Mouse (Mus musculus) T-helper 1 cell (primary cell): ENCODE measurements around the gene Pigp.

Source experiments
- in situ Hi-C: fragments of 300-600 bp; cut with MboI, MseI; formaldehyde crosslinking; loops from one replicate; pipeline ENCODE4 v1.15.1; 2025; ENCODE audit warnings: high pct_unique_total_duplicates

Gene Pigp

GRCm38 (mm10) chr16:94371301-94371931, at the start of gene Pigp:
TSS of gene Pigp (minus strand) at chr16:94371842.
- in situ Hi-C loops: no loop called here

DNA sequence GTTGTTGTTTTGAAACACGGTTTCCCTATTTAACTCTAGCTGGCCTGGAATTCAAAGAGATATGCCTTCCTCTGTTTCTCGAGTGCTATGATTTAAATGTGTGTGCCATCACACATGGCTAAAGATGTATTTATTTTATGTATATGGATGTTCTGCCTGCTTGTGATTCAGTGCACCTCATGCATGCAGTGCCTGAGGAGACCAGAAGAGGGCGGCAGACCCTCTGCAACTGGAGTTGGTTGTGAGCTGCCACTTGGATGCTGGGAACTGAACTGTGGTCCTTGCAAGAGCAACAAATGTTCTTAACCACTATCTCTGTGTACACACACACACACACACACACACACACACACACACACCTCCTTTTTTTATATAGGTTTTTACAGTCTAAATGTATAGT, 48.9 kb upstream of the Pigp start:
- in situ Hi-C loops: no loop called here

DNA sequence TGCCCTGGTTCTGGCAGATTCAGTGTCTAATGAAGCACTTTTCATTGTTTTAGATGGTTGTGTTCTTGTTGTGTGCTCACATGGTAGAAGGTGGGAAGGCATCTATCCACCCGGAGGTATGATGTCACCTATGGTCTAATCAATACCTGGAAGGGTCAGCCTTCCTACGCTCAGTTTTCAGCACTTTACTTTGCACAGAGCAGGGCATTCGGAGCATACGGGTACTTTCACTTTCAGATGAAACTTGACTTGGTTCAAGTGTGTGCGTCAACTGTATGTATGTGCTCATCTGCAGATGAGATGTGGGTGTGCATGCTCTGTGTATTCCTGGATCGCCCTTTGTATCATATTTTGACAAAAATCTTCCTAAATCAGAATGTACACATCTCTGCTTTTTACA, 42.5 kb upstream of the Pigp start:
- in situ Hi-C loops: loop anchor here (10.0 kb wide), 1 partner anchor 1549 kb away; no protein-coding TSS in a partner anchor

- in situ Hi-C loops: loop anchor here (10.0 kb wide), 1 partner anchor 1548 kb away; no protein-coding TSS in a partner anchor
These were observed 41.1 kb upstream of the Pigp start for GRCm38 (mm10) chr16:94412760-94413159.

- in situ Hi-C loops: loop anchor here (10.0 kb wide), 1 partner anchor 1547 kb away; no protein-coding TSS in a partner anchor
These were observed 40.6 kb upstream of the Pigp start for GRCm38 (mm10) chr16:94412198-94412597.

GRCm38 (mm10) chr16:94411287-94411686, 39.6 kb upstream of the Pigp start:
- in situ Hi-C loops: loop anchor here (10.0 kb wide), 1 partner anchor 1546 kb away; no protein-coding TSS in a partner anchor

DNA sequence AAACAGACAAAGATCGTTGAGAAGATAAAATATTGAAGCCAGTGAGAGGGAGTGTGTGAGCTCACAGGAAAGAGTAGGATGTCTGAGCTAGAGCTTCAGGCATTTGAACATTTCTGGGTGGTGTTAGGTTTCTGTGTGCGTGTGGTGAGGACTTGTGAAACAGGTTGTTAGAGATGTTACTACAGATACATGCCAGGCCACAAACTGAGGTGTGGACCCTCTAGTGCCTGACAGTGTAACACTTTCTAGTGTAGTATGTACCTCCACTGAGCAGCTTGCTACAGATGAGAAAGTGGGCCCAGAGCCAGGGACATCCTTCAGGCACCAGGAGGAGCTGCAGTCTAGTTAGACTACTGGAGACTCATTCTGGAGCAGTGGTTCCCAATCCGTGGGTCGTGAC, 30.5 kb upstream of the Pigp start:
- in situ Hi-C loops: no loop called here

GRCm38 (mm10) chr16:94401636-94402035, 30.0 kb upstream of the Pigp start:
- in situ Hi-C loops: no loop called here

GRCm38 (mm10) chr16:94399141-94399540, 27.5 kb upstream of the Pigp start:
- in situ Hi-C loops: no loop called here

DNA sequence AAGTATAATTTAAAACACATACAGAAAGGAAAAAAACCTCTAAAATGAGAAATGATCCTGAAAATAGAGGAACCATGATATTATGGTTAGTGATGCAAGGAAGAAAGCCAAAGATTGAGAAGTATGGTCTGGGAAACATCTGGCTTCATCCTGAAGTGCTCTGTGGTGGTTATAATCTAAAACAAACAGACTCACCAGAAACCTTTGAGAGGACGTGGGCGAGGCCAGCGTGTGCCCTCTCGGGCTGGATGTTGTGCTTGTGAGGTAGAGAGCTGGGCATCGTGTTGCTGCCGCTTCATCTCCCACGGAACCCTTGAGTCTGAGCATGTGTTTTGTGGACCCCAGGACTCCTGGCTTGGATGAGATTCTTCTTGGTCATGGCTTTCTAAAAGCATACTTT, 25.0 kb upstream of the Pigp start:
- in situ Hi-C loops: no loop called here

- in situ Hi-C loops: no loop called here
These were observed 23.4 kb upstream of the Pigp start for GRCm38 (mm10) chr16:94395051-94395450.

- in situ Hi-C loops: no loop called here
These were observed 20.7 kb upstream of the Pigp start for GRCm38 (mm10) chr16:94392299-94392698.

DNA sequence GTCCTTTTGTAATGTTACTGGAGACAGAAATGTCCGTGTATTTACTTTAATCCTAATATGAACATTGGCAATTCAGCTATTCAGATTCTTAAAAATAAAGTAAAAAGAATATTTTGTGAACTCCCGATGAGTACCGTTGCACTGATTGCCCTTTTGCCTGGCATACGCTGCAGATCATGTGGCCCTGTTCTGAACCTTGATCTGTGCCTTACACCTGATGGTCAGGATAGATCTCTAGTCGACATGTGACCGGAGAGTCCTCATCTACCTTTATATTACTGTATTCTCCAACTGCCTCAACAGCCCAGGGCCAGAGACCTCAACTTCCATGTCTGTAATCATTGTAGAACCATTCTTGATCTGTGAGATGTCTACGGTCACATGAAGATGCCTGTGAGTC, 16.0 kb upstream of the Pigp start:
- in situ Hi-C loops: no loop called here

- in situ Hi-C loops: no loop called here
These were observed 11.6 kb upstream of the Pigp start for GRCm38 (mm10) chr16:94383277-94383676.

GRCm38 (mm10) chr16:94379386-94379785, 7.7 kb upstream of the Pigp start:
- in situ Hi-C loops: no loop called here

DNA sequence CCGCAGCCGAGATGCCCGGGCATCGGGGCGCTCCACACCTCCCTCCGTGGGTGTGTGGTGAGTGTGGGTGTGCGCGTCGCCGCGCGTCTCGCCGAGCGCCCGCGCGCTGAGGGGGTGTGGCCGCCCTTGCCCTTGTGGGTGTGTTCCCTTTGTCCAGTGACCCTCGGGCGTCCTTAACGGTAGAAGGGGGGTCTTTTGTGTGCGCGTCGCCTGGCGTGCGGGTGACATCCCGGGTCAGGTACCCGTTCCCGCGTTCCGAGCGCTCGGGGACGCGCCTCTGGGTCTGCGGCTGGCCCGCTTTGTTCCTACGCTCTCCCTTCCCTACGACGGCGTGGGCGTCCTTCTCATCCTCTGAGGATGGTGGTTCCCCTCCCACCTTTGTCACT, 734 bp downstream of the Pigp start:
- in situ Hi-C loops: no loop called here

GRCm38 (mm10) chr16:94370173-94370914, 1.3 kb downstream of the Pigp start, which contains the start of gene Ttc3:
TSS of gene Ttc3 (plus strand) at chr16:94370618.
- in situ Hi-C loops: no loop called here

GRCm38 (mm10) chr16:94369596-94370172, 2.0 kb downstream of the Pigp start:
- in situ Hi-C loops: no loop called here

DNA sequence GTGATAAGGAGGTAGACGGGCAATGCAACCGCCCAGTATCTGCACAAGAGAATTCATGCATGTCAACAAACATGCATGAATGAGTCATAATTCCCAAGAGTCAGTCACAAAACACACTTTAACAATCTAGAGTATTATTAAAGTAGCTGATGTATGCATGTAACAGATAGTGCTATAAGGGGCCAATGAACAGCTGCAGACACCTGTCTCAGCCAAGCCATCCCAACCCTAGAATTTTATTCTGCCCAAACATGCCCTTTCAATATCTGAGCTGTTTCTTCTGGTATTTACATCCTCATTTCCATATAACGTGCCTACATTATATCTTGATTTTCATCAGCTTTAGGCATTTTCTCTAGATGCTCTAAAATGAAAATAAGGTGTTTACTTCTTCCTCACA, 6.2 kb downstream of the Pigp start:
- in situ Hi-C loops: no loop called here

DNA sequence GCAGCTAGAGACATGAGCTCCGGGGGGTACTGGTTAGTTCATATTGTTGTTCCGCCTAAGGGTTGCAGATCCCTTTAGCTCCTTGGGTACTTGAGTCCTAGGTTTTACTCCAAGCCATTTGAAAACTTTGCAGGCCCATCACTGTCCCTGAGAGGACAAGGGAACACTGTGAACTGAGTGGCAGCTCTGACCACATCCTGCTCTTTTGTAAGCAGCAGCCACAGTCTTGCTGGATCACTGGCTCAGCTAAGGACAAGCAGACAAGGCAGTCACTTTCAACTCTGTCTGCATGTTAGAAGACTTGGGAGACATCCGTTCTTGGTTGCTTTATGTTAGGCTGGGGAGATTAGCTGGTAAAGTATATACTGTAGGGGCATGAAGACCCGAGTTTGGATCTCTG, 7.8 kb downstream of the Pigp start:
- in situ Hi-C loops: no loop called here

DNA sequence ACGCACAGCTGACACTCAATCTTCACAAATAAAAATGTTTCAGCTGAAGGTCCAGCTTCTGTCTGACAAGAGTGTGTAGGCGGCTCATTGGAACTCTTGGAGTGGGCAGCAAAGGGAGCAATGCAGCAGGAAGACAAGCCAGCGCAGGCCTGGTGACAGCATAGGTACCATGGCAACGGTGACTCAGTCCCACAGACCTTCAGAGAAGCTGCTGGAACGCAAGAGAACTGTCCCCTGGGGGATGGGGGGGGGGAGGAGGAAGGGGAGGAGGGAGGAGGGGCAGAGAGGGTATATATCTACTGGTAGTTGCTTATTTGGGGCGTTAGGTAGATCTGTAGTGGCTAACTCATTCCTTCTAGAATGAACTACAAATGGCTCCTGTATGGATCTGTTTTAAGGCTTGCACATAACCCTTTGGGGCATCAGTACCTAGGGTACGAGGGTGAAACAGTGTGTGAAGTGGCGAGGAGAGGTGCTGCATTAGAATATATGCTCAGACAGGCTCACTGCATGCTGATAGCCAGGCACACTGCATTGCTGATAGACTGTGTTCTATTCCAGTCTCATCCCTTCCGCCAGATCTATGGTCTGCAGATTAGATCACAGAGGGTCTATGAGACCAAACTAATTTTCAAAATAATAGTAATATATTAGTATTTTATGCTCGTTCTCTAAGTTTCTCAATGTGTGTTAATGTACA, 9.3 kb downstream of the Pigp start:
- in situ Hi-C loops: no loop called here
